Mouse (Mus musculus): ENCODE data around the gene Msmb. TPM values are rescaled to one million over a fixed set of nuclear protein-coding genes. Genes with fewer than 3 reads are reported as not detected.

Gene Msmb
- not detected in 2 replicates for total RNA-seq (2014; rRNA removed; ENCODE audit: low replicate concordance)
- not detected in 2 replicates for polyA plus RNA-seq (2015; fragmentation: Nextera tagmentation; extraction: Ambion mirVana)

GRCm38 (mm10) chr14:32141723-32142122, at the start of gene Msmb:
TSS of gene Msmb (plus strand) at chr14:32142023.
- ATAC-seq (ENCODE audit: insufficient read depth, low read depth): no peak
- 82% methylated on average over 5 of the region's 5 CpGs for WGBS

GRCm38 (mm10) chr14:32093018-32093417, 48.8 kb upstream of the Msmb start:
- DNase-seq (ENCODE audit: low spot score) (no peak), ATAC-seq (ENCODE audit: insufficient read depth, low read depth) (no peak)
- Histone ChIP-seq H3K4me2 (ENCODE audit: low read depth, low read length) (peak overlapping the region; percentile 8; the same call in 1 of the 2 replicates), H3K9ac (replicated peaks; ENCODE audit: low read depth, low read length) (no peak overlapping the region), H3K9me3 (replicated peaks; ENCODE audit: control insufficient read depth, low read length) (no peaks in the 10 kb centered on the region), H3K27ac (ENCODE audit: low read depth) (peak overlapping the region; percentile 60), H3K4me3 (ENCODE audit: low read depth, low read length) (no peak overlapping the region), H3K27me3 (ENCODE audit: control insufficient read depth, insufficient read depth, low read length) (no peaks in the 10 kb centered on the region), H3K36me3 (replicated peaks; ENCODE audit: control insufficient read depth, insufficient read depth, low read length) (peaks cover 51% of the 10 kb centered on the region), H3K4me1 (ENCODE audit: control insufficient read depth, insufficient read depth) (peaks cover 7% of the 10 kb centered on the region; the same call in 1 of the 2 replicates)
- 42% methylated on average over 1 of the region's 1 CpGs for WGBS
- TF ChIP-seq EP300 (IDR thresholded peaks at IDR 0.05; ENCODE audit: low read depth): no peak
- TF ChIP-seq CTCF (IDR thresholded peaks at IDR 0.05; ENCODE audit: low read depth): no peak

More at GRCm38 (mm10) chr14:32141723-32142122, at the start of gene Msmb:
- no peak for DNase-seq (ENCODE audit: low spot score)
- Histone ChIP-seq H3K4me1 (ENCODE audit: control insufficient read depth, insufficient read depth) (no peaks in the 10 kb centered on the region), H3K27me3 (ENCODE audit: control insufficient read depth, insufficient read depth, low read length) (no peaks in the 10 kb centered on the region), H3K4me2 (ENCODE audit: low read depth, low read length) (no peak within 1 kb of the TSS), H3K4me3 (ENCODE audit: low read depth, low read length) (no peak within 1 kb of the TSS), H3K27ac (ENCODE audit: low read depth) (no peak within 1 kb of the TSS), H3K9me3 (replicated peaks; ENCODE audit: control insufficient read depth, low read length) (no peaks in the 10 kb centered on the region), H3K9ac (replicated peaks; ENCODE audit: low read depth, low read length) (no peak within 1 kb of the TSS), H3K36me3 (replicated peaks; ENCODE audit: control insufficient read depth, insufficient read depth, low read length) (no peaks in the 10 kb centered on the region)
- TF ChIP-seq CTCF (IDR thresholded peaks at IDR 0.05; ENCODE audit: low read depth) (no peak), EP300 (IDR thresholded peaks at IDR 0.05; ENCODE audit: low read depth) (no peak)

GRCm38 (mm10) chr14:32093500-32094117, 48.2 kb upstream of the Msmb start:
- Histone ChIP-seq H3K4me1 (ENCODE audit: control insufficient read depth, insufficient read depth) (peaks cover 7% of the 10 kb centered on the region; the same call in 1 of the 2 replicates), H3K27ac (ENCODE audit: low read depth) (peak overlapping the region; percentile 60), H3K9ac (replicated peaks; ENCODE audit: low read depth, low read length) (no peak overlapping the region), H3K27me3 (ENCODE audit: control insufficient read depth, insufficient read depth, low read length) (no peaks in the 10 kb centered on the region), H3K9me3 (replicated peaks; ENCODE audit: control insufficient read depth, low read length) (no peaks in the 10 kb centered on the region), H3K4me3 (ENCODE audit: low read depth, low read length) (no peak overlapping the region), H3K4me2 (ENCODE audit: low read depth, low read length) (peak overlapping the region; percentile 8), H3K36me3 (replicated peaks; ENCODE audit: control insufficient read depth, insufficient read depth, low read length) (peaks cover 57% of the 10 kb centered on the region)
- peak; percentile 24; the same call in 1 of the 2 replicates for TF ChIP-seq EP300 (IDR thresholded peaks at IDR 0.05; ENCODE audit: low read depth)
- no peak for TF ChIP-seq CTCF (IDR thresholded peaks at IDR 0.05; ENCODE audit: low read depth)
- peak; percentile 84 for DNase-seq (ENCODE audit: low spot score)
- WGBS: 10% methylated on average over 11 of the region's 11 CpGs
- peak; percentile 95 for ATAC-seq (ENCODE audit: insufficient read depth, low read depth)

GRCm38 (mm10) chr14:32095646-32096045, 46.2 kb upstream of the Msmb start:
- H3K27me3 ChIP-seq (ENCODE audit: control insufficient read depth, insufficient read depth, low read length): no peaks in the 10 kb centered on the region
- WGBS: 87% methylated on average over 5 of the region's 5 CpGs
- H3K4me1 ChIP-seq (ENCODE audit: control insufficient read depth, insufficient read depth): peaks cover 7% of the 10 kb centered on the region; the same call in 1 of the 2 replicates
- DNase-seq (ENCODE audit: low spot score) (no peak), ATAC-seq (ENCODE audit: insufficient read depth, low read depth) (no peak)
- TF ChIP-seq CTCF (IDR thresholded peaks at IDR 0.05; ENCODE audit: low read depth): no peak
- no peak for TF ChIP-seq EP300 (IDR thresholded peaks at IDR 0.05; ENCODE audit: low read depth)
- no peaks in the 10 kb centered on the region for H3K9me3 ChIP-seq (replicated peaks; ENCODE audit: control insufficient read depth, low read length)
- no peak overlapping the region for H3K4me3 ChIP-seq (ENCODE audit: low read depth, low read length)
- H3K36me3 ChIP-seq (replicated peaks; ENCODE audit: control insufficient read depth, insufficient read depth, low read length): peaks cover 77% of the 10 kb centered on the region
- no peak overlapping the region for H3K27ac ChIP-seq (ENCODE audit: low read depth)
- H3K4me2 ChIP-seq (ENCODE audit: low read depth, low read length): no peak overlapping the region
- H3K9ac ChIP-seq (replicated peaks; ENCODE audit: low read depth, low read length): no peak overlapping the region

GRCm38 (mm10) chr14:32096740-32097139, 45.1 kb upstream of the Msmb start:
- TF ChIP-seq EP300 (IDR thresholded peaks at IDR 0.05; ENCODE audit: low read depth): no peak
- no peak for TF ChIP-seq CTCF (IDR thresholded peaks at IDR 0.05; ENCODE audit: low read depth)
- 92% methylated on average over 5 of the region's 5 CpGs for WGBS
- Histone ChIP-seq H3K4me2 (ENCODE audit: low read depth, low read length) (no peak overlapping the region), H3K27me3 (ENCODE audit: control insufficient read depth, insufficient read depth, low read length) (no peaks in the 10 kb centered on the region), H3K9ac (replicated peaks; ENCODE audit: low read depth, low read length) (no peak overlapping the region), H3K4me1 (ENCODE audit: control insufficient read depth, insufficient read depth) (peaks cover 7% of the 10 kb centered on the region; the same call in 1 of the 2 replicates), H3K9me3 (replicated peaks; ENCODE audit: control insufficient read depth, low read length) (no peaks in the 10 kb centered on the region), H3K4me3 (ENCODE audit: low read depth, low read length) (no peak overlapping the region), H3K36me3 (replicated peaks; ENCODE audit: control insufficient read depth, insufficient read depth, low read length) (peaks cover 82% of the 10 kb centered on the region), H3K27ac (ENCODE audit: low read depth) (no peak overlapping the region)
- DNase-seq (ENCODE audit: low spot score) (no peak), ATAC-seq (ENCODE audit: insufficient read depth, low read depth) (no peak)

Measured in heart, postnatal 0 days (tissue).